Mouse (Mus musculus) ovary, postnatal 10 days (tissue): ENCODE measurements around the gene Zfp287.

Experiments used
- DNase-seq: peaks from one replicate; pipeline ENCODE4 v3.0.0; 2022; ENCODE audit warnings: low spot score

The Zfp287 gene

GRCm38 (mm10) chr11:62701218-62701617 is 30.5 kb downstream of the Zfp287 start:
- DNase-seq: no peak

DNA sequence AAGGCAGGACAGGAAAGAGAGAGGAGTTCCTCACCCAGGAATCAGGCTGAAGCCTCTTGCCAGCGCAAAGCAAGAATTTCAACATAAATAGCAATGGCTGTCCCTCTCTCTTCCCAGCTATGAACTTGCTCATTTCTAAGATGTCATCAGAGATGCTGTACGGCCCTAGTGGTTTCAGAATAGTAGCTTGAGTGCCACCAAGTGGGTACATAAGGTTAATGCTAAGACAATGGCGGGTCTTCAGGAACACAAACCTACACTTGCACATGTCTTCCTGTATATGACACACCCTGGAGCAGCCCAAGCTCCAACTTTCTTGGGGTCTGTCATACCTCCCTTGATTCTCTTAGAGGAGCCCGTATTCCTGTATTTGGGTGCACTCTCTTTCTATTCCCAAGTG is 32.0 kb downstream of the Zfp287 start:
- DNase-seq: no peak

DNA sequence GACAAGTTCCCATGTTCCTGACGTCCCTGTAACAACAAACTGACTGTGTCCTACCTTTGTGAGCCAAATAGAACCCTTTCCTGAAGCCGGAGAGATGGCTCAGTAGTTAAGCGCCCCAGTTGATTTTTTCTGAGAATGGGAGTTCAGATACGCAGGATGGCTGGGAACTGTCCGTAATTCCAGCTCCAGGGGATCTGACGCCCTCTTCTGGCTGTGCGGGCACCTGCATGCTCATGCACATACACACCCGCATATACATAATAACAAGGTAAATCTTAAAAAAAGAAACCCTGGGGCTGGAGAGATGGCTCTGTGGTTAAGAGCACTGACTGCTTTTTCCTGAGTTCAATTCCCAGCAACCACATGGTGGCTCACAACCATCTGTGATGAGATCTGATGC is 36.6 kb downstream of the Zfp287 start:
- no peak for DNase-seq

DNA sequence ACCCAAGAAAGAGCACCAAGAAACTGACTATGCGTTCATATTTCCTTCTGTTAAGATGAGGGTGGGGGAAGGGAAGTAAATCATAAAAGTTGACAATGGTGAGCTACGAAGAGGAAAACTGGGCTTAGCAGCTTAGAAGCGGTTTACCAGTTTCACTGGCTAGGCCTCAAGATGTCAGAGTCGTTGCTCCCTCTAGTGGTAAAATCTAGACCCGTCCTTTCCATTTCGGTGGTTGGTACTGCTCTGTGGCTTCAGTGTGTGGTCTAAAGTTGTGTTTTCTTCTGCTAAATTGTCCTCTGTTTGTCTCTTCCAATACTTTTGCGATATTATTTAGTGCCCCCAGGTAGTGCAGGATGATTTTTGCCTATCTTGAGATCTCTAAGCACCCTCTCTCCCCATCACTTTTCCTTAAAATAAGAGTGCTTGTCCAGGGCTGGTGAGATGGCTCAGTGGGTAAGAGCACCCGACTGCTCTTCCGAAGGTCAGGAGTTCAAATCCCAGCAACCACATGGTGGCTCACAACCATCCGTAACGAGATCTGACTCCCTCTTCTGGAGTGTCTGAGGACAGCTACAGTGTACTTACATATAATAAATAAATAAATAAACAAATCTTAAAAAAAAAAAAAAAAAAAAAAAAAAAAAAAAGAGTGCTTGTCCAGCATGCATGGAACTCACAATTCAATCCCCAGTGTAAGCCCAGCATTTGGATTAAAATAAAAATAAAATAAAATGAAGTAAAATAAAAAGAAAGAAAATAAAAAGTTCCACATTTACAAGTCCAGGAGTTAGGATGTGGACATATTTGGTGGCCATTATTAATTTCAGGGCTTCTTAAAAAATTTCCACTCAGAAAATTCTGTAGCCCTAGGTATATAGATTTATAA is 38.2 kb downstream of the Zfp287 start:
- no peak for DNase-seq

DNA sequence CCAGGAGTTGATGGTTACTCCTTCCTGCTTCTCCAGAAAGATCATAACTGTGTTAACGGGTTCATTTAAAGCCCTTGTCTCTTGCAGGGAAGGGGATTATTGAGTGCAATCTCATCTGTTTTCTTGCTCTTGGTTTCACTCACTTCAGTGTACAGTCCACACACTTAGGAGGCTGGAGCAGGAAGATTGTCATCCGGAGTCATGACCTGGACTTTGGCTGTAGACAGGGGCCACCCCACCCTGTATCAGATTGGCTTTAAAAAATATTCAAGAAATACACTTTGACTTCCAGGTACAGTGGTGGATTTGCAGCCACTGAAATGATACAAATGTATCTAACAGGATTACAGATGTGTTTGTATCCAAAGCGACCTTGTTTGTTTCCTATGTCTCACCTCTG is 40.1 kb downstream of the Zfp287 start:
- DNase-seq: no peak

GRCm38 (mm10) chr11:62679954-62680353 is 51.8 kb downstream of the Zfp287 start:
- DNase-seq: no peak

DNA sequence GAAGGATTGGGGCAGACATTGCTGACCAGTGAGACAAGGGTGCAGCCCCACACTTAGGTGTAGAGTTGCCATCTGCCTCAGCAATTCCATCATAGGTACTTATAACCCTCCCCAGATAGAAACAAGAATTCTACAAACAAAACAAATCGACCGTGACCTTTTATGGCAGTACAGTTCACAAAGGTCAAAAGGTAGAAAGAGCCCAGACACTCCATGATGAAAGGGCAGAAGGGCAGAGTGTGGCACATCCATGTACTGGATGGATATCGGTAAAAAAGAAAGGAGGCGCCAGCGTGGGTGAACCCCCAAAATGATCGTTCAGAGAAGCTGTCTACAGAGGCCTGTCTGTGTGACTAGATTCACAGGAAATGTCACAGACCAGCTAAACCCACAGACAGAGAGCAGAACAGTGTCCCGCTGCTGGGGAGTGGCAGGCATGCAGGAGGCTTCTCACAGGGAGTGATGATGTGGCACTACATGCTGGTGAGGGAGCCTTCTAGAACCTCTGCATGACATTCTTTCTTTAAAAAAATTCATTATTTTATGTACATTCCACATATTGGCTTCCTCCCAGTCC is 52.8 kb downstream of the Zfp287 start:
- no peak for DNase-seq

- DNase-seq: no peak
Measured at GRCm38 (mm10) chr11:62676290-62676596, 55.5 kb downstream of the Zfp287 start.

DNA sequence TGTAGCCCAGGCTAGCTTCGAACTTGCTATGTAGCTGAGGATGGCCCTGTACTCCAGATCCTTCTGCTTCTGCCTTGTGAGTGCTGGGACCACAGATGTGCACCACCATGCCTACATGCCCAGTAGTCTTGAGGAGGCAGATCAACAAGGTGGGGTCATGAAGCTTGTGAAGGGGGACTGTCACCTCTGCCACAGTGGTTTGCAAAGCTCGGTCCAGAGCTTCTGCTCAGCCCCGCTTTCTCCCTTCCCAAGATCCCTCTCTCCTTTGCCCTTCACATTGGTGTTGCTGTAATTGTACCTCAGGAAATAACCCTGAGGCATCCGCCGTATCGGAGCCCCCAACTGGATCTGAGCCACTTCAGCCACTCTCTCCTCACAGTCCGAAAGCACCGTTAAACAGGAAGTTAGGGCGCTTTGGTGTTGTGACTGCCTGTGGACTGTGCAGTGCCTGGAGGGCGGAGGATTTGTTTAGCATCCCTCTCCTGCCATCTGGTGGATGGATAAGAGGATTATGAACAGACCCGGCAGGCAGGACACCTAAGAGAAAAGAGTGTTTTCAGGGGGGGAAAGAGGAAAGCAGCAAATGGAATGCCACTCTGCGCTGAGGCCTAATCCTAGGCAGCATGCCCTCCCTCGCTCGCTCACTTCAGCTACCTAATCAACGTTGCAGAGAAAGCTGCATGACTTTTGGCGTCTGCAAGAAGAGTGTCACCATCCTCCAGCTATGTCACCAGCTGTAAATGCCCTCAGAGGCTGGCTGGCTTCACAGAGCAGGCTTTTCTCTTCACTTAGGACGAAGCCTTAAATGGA is 56.0 kb downstream of the Zfp287 start:
- peak; percentile 21 for DNase-seq

DNA sequence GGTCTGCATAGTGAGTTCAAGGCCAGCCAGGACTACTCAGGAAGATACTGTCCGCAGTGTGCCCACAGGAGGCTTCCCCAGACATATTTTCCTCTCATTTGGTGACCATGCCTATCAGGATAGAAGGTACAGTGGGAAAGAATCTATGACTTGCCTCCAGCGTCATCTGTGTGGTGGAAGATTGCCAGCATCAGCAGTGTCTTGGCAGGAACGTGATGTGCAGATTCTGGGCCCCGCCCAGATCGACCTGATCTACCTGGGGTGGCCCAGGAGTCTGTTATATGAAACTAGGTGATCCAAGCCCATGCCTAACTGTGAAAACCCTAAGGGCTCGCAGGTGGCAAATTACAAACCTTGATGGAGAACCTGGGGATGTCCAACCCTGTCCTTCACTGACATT is 61.7 kb downstream of the Zfp287 start:
- DNase-seq: no peak

DNA sequence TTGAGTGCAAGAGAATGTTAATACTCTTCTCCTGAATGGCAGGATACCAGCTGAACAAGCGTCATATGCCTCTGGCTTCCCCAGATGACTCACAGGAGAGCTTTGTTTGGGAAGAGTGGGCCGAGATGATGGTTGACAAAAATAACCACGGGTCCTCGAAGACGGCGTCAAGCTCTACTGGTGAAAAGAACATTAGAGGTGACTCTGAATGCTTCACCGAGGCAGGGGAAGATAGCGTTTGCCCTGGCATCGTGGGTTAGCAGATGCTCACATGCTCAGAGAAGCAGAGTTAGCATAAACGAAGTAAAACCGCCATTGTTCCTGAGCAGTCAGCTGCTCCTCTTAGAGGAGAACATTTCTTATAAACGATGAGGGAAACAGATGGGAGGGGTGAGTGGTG is 62.2 kb downstream of the Zfp287 start:
- DNase-seq: no peak

- no peak for DNase-seq
Measured at GRCm38 (mm10) chr11:62668986-62669385, 62.7 kb downstream of the Zfp287 start.

DNA sequence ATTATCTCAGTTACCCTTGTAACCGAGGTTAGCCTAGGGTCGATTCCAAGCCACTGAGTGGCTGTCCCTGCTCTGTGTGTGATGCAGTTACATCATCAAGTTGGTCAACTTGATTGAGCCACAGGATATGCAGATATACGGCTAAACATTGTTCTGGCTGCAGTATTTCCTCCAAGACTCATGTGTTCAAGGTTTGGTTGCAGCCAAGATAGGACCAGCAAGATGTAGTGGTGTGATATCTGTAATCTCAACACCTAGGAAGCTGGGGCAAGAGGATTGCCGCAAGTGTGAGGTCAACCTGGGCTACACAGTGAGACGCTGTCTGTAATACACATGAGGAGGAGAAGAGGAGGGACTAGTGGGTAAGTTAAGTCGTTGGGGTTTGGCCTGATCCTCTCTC is 67.5 kb downstream of the Zfp287 start:
- no peak for DNase-seq

GRCm38 (mm10) chr11:62660885-62661284 is 70.8 kb downstream of the Zfp287 start:
- no peak for DNase-seq

DNA sequence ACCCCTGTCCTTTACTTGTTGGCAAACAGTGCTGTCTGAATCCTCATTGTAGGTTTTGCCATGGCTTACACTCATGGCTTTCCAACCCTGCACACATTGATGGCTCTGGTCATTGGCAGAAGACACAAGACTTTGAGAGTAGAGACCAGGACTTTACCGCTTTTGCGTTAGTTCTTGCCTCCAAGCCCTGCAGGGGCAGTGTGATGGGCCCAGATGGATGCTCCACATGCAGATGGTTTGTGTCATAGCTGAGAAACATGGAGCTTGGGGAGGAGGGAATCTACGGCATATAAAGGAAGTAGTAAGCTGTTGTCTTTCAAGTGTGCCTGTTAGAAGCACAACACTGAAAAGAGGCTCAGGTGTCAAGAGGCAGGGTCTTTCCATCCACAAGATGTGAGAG is 79.6 kb downstream of the Zfp287 start:
- DNase-seq: no peak

DNA sequence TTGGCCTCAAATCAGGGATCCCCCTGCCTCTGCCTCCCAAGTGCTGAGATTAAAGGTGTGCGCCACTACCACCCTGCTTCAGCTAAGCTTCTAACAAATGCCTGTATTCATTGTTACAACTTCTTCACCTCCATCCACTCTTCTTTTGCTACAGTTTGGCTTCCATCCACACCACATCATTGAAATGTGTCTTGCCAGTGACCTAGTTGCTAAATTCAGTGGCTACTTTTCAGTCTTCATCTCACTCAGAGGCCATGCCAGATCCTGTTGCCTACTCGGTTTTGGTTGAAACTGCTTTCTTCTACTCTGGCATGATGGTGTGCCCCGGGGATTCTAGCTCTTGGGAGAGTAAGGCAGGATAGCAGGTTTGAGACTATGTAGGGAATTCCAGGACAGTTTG is 80.1 kb downstream of the Zfp287 start:
- no peak for DNase-seq
